Mouse (Mus musculus) intestine, embryonic 16.5 days (tissue): Measurements from ENCODE around the gene Ccpg1. TPM values are rescaled to one million over a fixed set of nuclear protein-coding genes. Genes with fewer than 3 reads are reported as not detected.

Experiments
- ATAC-seq: fragments of 200-750 bp; cut with Nextera tagmentation; 2 replicates; pipeline ENCODE4 v1.8.0; 2017; ENCODE audit warnings: moderate TSS enrichment, moderate library complexity
- H3K27ac ChIP-seq: fragments of 300-500 bp; sonication (generic); 2 replicates; pipeline ENCODE4 v1.5.1; 2014; ENCODE audit warnings: mild to moderate bottlenecking, low read length
- H3K27me3 ChIP-seq: fragments of 300-500 bp; sonication (generic); replicated peaks from 2 replicates; pipeline ENCODE4 v1.6.1; 2014; ENCODE audit warnings: low read length, control low read depth, mixed read lengths; ENCODE audit not compliant: control insufficient read depth, insufficient read depth
- H3K36me3 ChIP-seq: fragments of 300-500 bp; sonication (generic); 2 replicates; pipeline ENCODE4 v1.6.1; 2014; ENCODE audit warnings: low read length, control low read depth; ENCODE audit not compliant: control insufficient read depth, insufficient read depth
- H3K4me1 ChIP-seq: fragments of 300-500 bp; sonication (generic); 2 replicates; pipeline ENCODE4 v1.6.1; 2014; ENCODE audit warnings: low read length, control low read depth, mixed read lengths; ENCODE audit not compliant: control insufficient read depth, insufficient read depth
- H3K4me2 ChIP-seq: fragments of 300-500 bp; sonication (generic); 2 replicates; pipeline ENCODE4 v1.6.1; 2014; ENCODE audit warnings: low read depth, low read length, control low read depth
- H3K4me3 ChIP-seq: fragments of 300-500 bp; sonication (generic); 2 replicates; pipeline ENCODE4 v1.5.1; 2014; ENCODE audit warnings: mild to moderate bottlenecking, low read length
- H3K9ac ChIP-seq: fragments of 300-500 bp; sonication (generic); 2 replicates; pipeline ENCODE4 v1.6.1; 2014; ENCODE audit warnings: low read depth, low read length
- H3K9me3 ChIP-seq: fragments of 300-500 bp; sonication (generic); 2 replicates; pipeline ENCODE4 v1.6.1; 2016; ENCODE audit warnings: low read length, control low read depth; ENCODE audit not compliant: control insufficient read depth
- whole genome bisulfite sequencing: fragments of 180-500 bp; shearing (Covaris S2); extraction: QIAGEN DNeasy Blood & Tissue Kit; methylation state at CpG from one replicate; pipeline ENCODE4 v1.1.7; 2014; 5-methylcytosine and 5-hydroxymethylcytosine counted together
- polyA plus RNA-seq: library from polyadenylated mRNA; unstranded; fragments of >200 nt; fragmentation: Nextera tagmentation; extraction: Ambion mirVana; gene quantifications from 2 replicates; pipeline ENCODE4 v1.2.1, GENCODE M21; 2015

Ccpg1 gene
- polyA plus RNA-seq, 1 experiment from 2014 or later, result 23.5 TPM

DNA sequence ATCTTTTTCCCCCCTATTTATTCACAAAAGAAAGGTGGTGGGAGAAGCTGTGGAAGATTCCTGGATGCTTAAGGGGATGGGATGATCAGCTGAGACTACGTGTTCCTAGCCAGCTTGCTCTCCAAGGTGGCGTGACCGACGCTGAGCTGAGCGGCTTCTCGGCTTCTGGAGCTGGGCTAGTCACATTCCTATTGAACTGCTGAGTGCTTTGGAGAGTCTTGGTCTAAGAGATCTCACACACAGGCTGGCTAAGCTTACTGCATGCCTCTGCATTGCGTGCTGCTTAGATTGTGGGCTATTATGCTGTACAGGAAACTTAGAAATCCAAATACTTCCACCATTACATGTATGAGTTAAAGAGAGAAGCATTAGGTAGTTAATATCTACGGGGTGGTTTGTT lies 18.8 kb downstream of the Ccpg1 start:
- ATAC-seq, result no peak
- Histone ChIP-seq H3K9me3 (no peaks in the 10 kb centered on the region), H3K4me2 (no peak overlapping the region), H3K27me3 (no peaks in the 10 kb centered on the region), H3K9ac (no peak overlapping the region), H3K4me3 (no peak overlapping the region), H3K27ac (no peak overlapping the region), H3K36me3 (no peaks in the 10 kb centered on the region), H3K4me1 (no peaks in the 10 kb centered on the region)
- WGBS, result 87% methylated on average over 8 of the region's 8 CpGs

DNA sequence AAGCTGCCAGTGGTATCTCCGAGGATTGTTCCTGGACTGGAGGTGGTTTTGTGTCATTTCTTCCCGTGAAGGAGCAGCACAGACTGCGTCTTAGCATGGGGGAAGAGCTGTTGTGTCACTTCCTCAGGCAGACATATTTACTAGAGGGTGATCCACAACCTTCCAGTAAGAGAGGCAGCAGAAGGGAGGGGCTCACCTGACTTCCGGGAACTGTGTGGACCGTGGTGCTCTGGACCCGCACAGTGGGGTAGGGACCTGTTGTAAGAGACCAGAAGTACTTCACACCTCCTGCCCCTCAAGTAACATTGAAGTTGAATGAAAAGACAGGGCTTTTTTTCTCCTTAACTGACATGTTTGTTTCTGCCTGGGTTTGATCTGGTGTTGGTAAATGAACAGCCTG lies 19.9 kb downstream of the Ccpg1 start:
- Histone ChIP-seq H3K27ac (no peak overlapping the region), H3K4me3 (no peak overlapping the region), H3K4me1 (no peaks in the 10 kb centered on the region), H3K4me2 (no peak overlapping the region), H3K27me3 (no peaks in the 10 kb centered on the region), H3K9me3 (no peaks in the 10 kb centered on the region), H3K9ac (no peak overlapping the region), H3K36me3 (no peaks in the 10 kb centered on the region)
- no peak for ATAC-seq
- 88% methylated on average over 6 of the region's 6 CpGs for WGBS

DNA sequence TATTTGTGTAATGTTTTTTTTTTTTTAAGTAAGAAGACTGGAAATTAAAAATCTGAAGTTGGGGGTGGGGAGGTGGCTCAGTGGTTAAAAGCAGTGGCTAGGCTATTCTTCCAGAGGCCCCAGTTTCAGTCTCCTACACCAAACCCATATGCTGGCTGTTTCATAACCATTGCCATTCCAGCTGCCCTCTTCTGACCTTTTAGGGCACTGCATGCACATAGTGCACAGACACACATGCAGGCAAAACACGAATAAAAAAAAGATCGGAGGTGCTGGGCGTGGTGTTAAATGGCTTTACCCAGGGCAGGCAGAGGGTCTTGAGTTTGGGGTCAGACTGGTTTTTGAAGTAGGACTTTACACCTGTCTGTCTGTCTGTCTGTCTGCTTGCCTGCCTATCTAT lies 20.9 kb downstream of the Ccpg1 start:
- Histone ChIP-seq H3K9me3 (no peaks in the 10 kb centered on the region), H3K27me3 (no peaks in the 10 kb centered on the region), H3K9ac (no peak overlapping the region), H3K4me2 (no peak overlapping the region), H3K27ac (no peak overlapping the region), H3K4me3 (no peak overlapping the region), H3K4me1 (no peaks in the 10 kb centered on the region), H3K36me3 (no peaks in the 10 kb centered on the region)
- no peak for ATAC-seq
- 97% methylated on average over 3 of the region's 3 CpGs for WGBS

DNA sequence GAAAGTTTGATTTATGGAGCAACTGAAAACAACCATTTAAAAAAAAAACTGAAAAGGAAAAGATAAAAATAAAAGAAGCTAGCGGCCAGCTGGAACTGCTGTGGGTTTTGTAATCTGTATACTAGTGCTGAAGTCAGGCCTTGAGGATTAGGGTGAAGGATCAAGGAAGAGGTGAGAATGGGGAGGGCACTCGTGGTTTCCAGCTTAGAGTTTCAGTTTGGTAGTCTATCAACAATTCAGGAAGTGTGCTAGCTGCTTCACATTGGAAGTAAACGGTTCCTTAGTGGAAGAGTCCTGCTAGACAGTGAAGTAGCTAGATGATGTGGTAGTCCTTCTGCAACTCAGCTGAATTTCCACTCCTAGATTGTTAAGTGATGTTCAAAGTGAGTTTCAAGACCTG lies 23.2 kb downstream of the Ccpg1 start:
- no peak for ATAC-seq
- Histone ChIP-seq H3K36me3 (no peaks in the 10 kb centered on the region), H3K9ac (no peak overlapping the region), H3K27me3 (no peaks in the 10 kb centered on the region), H3K9me3 (no peaks in the 10 kb centered on the region), H3K4me3 (no peak overlapping the region), H3K4me1 (no peaks in the 10 kb centered on the region), H3K27ac (no peak overlapping the region), H3K4me2 (no peak overlapping the region)
- 66% methylated on average over 3 of the region's 3 CpGs for WGBS

DNA sequence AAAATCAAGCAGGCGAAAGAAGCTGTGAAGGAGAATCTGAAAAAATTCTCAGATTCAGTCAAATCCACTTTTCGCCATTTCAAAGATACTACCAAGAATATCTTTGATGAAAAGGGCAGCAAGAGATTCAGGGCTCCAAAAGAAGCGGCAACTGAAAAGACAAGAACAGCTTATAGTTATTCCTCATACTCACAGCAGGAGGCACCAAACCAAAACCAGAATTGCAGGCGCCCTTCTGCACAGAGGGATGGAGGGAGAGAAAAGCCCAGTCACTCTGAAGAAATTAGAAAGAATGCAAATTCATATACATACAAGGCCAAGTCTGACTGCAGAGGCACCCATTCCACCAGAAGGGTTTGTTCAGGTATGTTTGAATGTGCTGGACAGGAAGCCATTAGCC lies 27.4 kb downstream of the Ccpg1 start:
- H3K4me2 ChIP-seq, result no peak overlapping the region
- ATAC-seq, result no peak
- H3K36me3 ChIP-seq, result peaks cover 6% of the 10 kb centered on the region; the same call in 1 of the 2 replicates
- no peaks in the 10 kb centered on the region for H3K9me3 ChIP-seq
- H3K4me3 ChIP-seq, result no peak overlapping the region
- no peak overlapping the region for H3K27ac ChIP-seq
- 83% methylated on average over 4 of the region's 4 CpGs for WGBS
- no peak overlapping the region for H3K9ac ChIP-seq
- no peaks in the 10 kb centered on the region for H3K4me1 ChIP-seq
- H3K27me3 ChIP-seq, result no peaks in the 10 kb centered on the region

DNA sequence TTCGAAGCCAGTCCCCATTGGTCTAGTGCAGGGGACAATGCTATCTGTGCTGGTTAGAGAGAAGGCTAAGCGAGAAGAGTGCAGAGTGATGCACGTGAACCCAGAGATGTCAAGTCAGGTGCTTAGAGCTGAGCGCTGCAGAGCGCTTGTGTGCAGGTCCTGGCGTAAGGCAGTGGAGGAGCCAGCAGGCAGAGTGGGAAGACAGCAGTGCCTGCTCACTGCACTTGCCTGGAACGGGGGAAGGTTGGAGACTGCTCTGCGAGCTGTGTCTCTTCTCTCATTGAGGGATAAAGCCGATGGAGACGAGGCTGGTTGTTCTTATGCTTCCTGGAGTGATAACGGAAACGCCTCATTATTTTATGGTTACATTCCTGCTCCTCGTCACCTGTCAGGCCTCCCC lies 29.5 kb downstream of the Ccpg1 start:
- 60% methylated on average over 13 of the region's 13 CpGs for WGBS
- no peak overlapping the region for H3K4me2 ChIP-seq
- no peak overlapping the region for H3K9ac ChIP-seq
- no peak overlapping the region for H3K27ac ChIP-seq
- H3K4me3 ChIP-seq, result no peak overlapping the region
- H3K9me3 ChIP-seq, result no peaks in the 10 kb centered on the region
- no peaks in the 10 kb centered on the region for H3K4me1 ChIP-seq
- H3K36me3 ChIP-seq, result peaks cover 6% of the 10 kb centered on the region; the same call in 1 of the 2 replicates
- H3K27me3 ChIP-seq, result no peaks in the 10 kb centered on the region
- no peak for ATAC-seq

DNA sequence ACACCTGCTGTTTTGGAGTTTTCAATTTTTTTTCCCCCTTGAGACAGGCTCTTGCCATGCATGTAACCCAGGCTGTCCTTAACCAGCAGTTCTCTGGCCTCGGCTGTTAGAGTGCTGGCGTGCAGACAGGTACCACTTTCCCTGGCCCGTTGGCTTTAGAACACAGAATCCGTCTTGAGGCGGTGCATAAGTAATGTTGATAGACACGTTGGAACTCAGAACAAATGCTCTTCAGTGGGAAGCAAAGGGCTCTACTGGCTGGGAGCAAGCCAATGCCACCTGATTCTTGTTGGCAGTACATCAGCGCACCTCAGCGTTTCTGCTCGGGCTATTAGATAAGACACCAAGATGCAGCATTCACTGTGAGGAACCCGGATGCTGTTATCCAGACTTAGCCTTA lies 34.6 kb downstream of the Ccpg1 start:
- H3K4me3 ChIP-seq, result no peak overlapping the region
- no peaks in the 10 kb centered on the region for H3K9me3 ChIP-seq
- WGBS, result 92% methylated on average over 10 of the region's 10 CpGs
- H3K36me3 ChIP-seq, result peaks cover 9% of the 10 kb centered on the region; the same call in 1 of the 2 replicates
- H3K4me2 ChIP-seq, result no peak overlapping the region
- no peak overlapping the region for H3K9ac ChIP-seq
- no peaks in the 10 kb centered on the region for H3K27me3 ChIP-seq
- no peaks in the 10 kb centered on the region for H3K4me1 ChIP-seq
- no peak for ATAC-seq
- no peak overlapping the region for H3K27ac ChIP-seq

DNA sequence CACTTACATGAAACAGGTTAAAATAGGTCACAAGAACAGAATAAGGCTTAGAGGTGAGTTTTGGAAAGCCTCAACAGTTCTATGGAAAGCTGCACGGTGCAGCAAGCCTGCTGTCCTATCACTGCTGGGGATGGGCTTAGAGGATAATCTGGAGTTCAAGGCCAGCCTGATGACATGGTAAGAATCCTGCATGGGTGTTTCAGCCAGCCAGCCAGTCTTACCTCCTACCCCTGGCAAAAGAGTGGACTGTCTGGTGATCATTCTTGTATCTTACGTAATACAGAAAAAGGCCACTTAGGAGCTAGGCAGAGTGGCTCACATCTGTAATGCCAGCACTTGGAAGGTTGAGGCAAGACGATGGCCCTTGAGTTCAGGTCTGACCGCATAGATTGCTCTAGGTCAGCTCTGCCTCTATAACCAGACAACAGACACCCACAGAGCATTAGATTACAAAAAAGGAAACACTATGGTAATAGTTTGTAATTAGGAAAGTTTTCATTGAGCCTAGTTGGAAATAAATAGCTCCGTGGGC lies 35.4 kb downstream of the Ccpg1 start:
- no peaks in the 10 kb centered on the region for H3K9me3 ChIP-seq
- no peak overlapping the region for H3K27ac ChIP-seq
- no peak for ATAC-seq
- H3K4me3 ChIP-seq, result no peak overlapping the region
- 91% methylated on average over 5 of the region's 5 CpGs for WGBS
- no peaks in the 10 kb centered on the region for H3K27me3 ChIP-seq
- peaks cover 8% of the 10 kb centered on the region; the same call in 1 of the 2 replicates for H3K36me3 ChIP-seq
- H3K4me1 ChIP-seq, result no peaks in the 10 kb centered on the region
- no peak overlapping the region for H3K9ac ChIP-seq
- no peak overlapping the region for H3K4me2 ChIP-seq

DNA sequence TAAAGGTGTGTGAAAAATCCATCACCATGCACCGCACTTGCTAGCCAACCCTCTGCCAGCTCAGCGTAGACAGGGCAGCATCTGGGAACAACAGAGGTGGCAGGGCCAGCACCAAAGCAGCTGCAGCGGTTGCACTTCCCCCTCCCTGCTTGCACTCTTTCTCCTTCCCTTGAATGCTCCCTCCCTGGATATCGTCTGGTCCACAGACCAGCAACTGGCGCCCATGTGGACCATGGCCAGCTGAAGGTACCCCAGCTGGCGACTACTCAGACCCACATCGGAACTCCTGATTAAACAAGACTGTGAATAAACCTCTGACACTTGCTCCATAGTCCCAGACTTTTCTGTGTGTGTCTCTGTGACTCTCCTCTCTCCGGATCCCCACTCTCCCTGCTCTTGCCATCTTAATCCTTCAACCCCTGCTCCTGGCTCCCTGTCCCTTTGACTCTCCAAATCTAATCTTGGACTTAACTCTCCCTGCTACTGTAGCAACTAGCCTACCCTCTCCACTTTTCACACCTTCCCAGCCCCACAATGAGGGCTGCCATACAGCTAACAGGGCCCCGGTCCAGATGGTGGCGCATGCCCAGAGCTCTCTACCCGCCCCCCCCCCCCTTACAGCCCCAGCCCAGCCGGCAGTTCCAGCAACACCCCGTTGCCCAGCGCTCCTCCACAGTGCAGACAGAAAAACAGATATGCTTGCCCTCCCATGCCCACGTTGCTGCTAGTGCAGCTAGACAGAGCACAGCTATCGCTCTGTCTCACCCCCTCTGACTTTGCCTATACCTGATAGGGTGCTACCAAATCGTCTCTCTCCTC lies 40.8 kb downstream of the Ccpg1 start:
- WGBS, result 27% methylated on average over 17 of the region's 17 CpGs
- Histone ChIP-seq H3K4me2 (no peak overlapping the region), H3K36me3 (no peaks in the 10 kb centered on the region), H3K4me3 (no peak overlapping the region), H3K27ac (no peak overlapping the region), H3K4me1 (no peaks in the 10 kb centered on the region), H3K9me3 (no peaks in the 10 kb centered on the region), H3K9ac (no peak overlapping the region), H3K27me3 (no peaks in the 10 kb centered on the region)
- no peak for ATAC-seq
